Mouse (Mus musculus) spleen, adult 18-20 months (tissue): ENCODE measurements around the gene Zfp626.
"Not testable (repeated sequence)": the region's sequence is repeated elsewhere in the genome, so short reads cannot be mapped to it uniquely, and the experiment has no call there.

ENCODE experiments used
- DNase-seq, 2 experiments: peaks; one replicate each; pipeline ENCODE4 v3.0.0; 2022; ENCODE audit warnings: mixed read lengths in 2 of 2

Zfp626 gene

DNA sequence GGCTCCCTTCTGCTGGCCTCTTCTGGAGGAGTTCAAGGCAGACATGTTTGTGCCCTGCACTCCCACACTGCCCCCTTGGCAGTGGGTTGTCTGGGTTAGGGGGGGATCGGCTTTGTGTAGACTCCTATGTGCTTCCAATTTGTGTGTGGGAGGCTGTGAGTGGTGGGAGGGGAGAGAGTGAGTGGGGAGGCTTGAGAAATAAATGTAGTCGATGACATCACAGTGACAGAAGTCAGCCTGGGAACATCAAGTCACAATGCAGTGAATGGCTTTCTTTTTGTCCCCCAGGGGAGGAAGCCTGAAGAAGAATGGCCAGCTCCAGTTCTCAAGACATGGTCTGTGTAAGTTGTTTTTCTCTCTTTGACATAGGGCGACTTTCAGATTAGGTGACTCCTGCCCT is at the start of gene Zfp626:
Gene Zfp626 (plus strand): TSS at position 301 of the 400 bp plus-strand sequence.
- not testable (repeated sequence) for DNase-seq

DNA sequence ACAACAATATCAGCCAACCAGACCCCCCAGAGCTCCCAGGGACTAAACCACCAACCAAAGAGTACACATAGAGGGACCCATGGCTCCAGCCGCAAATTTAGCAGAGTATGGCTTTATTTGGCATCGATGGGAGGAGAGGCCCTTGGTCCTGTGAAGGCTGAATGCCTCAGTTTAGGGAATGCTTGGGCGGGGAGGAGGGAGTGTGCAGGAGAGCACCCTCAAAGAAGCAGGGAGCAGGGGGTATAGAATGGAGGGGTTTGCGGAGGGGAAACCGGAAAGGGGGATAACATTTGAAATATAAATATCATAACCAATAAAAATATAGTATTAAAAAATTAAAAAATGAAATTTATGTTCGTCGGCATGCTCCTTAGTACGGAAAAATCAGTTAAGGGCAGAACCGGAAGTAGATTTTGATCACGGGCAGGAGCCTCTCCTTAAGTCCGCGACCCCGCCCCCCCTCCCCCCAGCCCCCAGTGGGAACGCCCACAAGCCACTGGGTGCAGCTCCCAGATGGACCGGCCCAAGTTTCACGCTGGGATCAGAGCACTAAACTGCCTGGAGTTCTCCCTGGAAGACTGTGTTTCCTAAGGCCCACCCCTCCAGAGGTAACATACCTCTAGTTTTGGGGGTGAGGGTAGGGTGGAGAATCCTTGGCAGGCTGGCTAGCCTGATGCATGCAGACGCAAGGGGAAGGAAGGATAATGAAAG is 41.7 kb upstream of the Zfp626 start:
- no peak for DNase-seq

DNA sequence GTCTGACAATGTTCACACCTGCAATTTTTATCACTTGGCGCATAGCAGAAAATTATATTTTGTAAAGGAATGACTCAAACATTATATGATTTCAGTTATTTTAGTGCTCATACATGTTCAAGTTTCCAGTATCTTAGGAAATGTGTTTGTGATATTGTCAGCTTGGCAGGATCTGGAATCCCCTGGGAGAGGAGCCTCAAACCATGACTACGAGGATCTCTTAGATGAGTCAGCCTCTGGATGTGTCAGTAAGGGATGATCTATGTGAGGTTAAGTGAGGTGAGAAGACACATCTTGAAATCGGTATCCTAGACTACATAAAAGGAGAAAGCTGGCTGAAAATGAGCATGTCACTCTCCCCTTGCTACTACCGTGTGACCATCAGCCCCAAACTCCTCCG is 17.7 kb upstream of the Zfp626 start:
- no peak for DNase-seq

DNA sequence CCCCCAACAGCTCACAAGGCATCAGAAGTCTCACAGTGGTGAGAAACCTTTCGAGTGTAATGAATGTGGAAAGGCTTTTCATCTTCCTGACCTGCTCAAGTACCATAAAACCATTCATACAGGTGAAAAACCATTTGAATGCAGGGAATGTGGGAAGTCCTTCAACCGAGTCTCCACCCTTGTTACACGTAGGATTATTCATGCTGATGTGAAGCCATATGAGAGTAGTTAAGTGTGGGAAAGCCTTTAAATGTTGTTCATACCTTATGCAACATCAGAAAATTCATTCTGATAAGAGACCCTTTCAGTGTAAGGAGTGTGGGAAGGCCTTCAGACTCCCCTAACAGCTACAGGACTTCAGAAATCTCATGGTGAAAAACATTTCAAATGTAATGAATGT is 13.1 kb upstream of the Zfp626 start:
- not testable (repeated sequence) for DNase-seq

DNA sequence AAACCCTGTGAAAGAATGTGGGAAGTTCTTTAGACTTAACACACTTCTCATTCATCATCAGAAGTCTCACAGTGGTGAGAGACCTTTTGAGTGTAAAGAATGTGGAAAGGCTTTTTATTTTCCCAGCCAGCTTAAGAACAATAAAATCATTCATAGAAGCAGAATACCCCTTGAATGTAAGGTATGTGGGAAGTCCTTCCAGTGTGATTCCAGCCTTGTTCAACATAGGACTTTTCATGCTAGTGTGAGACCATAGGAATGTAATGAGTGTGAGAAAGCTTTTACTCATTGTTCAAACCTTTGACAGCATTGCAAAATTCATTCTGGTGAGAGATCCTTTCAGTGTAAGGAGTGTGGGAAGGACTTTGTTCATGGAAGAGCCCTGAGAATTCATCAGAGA is 12.4 kb upstream of the Zfp626 start:
- DNase-seq: no peak

DNA sequence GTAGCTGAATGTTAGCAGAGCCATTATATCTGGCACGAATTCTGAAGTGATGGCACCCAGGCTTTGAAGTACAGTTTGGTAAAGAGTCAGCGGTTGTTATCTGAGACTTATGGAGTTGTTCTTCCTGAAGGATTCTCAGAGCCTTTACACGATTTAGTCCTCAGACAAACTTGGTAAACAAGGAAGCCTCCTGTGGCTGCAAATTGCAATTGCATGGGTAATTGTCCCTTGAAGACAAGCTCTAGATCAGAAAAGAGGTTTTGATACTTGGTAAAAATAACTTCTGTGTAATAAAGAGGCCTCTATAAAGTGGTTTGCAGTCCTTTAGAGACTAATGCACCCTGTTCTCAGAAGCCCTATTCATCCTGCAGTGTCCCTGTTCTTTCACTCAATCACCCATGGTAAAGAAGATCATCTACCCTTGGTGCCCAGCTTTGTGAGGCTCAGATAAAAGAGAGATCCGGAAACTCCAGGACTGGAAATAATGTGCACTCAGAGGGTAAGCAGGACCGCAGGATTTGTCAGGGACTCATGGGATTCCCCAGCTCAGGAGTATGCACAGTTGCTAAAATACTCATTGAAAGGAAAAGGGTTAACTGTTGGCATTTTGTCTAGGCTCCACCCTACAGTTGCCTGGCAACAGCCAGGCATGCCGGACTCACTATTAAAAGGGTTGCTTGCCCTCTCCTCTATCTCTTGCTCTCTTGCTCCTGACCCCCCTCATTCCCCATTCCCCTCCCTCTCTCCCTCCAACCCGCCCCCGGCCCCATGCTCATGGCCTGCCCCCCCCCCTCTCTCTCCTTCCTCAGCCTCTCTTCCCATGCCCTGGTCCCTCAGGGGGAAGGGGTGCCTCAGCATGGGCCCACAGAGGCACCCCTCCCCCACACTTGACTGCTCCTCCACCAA is 8.8 kb upstream of the Zfp626 start:
- no peak for DNase-seq

DNA sequence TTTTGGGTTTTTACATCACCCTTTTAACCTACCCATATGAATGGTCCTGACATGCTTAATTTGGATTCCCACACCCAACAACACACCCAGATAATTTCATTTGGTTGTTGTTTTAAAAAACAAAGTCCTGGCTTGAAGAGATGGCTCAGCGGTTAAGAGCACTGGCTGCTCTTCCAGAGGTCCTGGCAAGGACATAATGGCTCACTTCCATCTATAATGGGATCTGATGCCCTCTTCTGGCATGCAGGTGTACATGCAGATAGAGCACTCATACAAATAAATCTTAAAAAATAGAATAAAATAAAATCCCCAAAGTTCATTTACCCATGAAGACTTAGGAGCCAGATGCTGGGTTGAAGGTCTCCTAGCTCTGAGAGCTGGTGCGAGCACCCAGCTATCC is 5.9 kb upstream of the Zfp626 start:
- no peak for DNase-seq

DNA sequence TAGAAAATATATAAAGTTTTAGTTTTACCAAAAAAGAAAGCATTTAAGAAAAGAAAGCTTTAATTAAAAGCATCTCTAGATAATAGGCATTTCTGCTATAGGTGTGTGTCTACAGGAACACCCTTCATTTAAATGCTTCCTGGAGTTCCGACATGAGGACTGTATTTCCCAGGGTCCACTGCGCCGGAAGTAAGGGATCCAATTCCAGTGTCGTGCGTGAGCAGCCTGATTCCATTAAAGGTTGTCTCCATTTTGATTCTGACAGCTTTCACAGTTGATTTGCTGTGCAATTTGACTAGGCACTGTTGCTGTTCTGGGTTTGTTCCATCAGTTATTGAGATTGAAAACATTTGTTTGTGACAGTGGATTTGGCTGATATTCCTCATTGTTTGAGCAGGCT is 4.0 kb upstream of the Zfp626 start:
- no peak for DNase-seq

DNA sequence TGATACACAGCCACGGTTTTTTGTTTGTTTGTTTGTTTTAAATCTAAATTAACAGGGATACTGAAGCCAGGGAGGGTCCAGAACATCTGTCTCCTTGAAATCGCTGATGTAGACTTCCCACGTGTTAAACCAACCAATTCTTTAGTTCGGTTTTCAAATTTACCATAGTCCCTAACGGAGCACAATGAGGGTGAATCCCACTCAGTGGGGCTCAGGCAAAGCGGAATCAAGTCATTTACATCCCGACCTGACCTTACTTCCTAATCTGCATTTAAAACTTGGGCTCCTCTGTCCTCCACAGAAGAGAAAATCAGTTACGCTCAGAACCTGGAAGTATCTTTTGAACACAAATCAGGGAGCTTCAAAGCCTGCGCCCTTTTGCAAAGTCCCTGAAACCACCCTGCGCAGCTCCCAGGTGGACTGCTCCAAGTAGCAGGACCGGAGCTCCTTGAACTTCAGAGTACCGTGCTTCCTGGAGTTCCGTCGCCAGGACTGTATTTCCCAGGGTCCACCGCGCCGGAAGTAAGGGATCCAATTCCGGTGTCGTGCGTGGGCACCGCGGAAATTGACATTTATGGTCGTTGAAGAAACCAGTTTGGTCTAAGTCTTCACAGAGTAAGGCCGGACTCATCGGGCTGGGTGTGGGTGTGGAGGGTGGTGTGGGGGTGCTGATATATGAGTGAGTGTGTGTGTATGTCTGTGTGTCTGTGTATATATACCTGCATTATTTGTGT is 2.5 kb upstream of the Zfp626 start:
- DNase-seq: peak; percentile 62 to 75

DNA sequence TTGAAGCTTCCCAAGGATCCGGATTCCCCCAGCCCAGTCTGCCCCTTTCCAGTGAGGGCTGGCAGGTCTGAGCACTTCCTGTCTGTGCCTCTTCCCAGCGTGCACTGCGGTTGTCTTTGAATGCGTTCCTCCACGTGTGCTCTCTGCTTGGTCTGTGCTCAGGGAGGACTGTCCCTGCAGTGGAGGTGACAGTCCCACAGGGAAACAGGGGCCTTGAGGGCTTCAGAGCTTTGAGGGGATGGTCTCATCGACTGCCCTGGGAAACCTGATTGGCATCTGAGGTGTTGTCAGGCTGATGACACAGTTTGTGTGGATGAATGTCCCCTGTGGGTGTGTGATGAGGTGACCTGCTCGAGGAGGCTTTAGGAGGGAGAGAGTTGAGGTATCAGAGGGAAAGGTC is 309 bp downstream of the Zfp626 start:
- not testable (repeated sequence) for DNase-seq

DNA sequence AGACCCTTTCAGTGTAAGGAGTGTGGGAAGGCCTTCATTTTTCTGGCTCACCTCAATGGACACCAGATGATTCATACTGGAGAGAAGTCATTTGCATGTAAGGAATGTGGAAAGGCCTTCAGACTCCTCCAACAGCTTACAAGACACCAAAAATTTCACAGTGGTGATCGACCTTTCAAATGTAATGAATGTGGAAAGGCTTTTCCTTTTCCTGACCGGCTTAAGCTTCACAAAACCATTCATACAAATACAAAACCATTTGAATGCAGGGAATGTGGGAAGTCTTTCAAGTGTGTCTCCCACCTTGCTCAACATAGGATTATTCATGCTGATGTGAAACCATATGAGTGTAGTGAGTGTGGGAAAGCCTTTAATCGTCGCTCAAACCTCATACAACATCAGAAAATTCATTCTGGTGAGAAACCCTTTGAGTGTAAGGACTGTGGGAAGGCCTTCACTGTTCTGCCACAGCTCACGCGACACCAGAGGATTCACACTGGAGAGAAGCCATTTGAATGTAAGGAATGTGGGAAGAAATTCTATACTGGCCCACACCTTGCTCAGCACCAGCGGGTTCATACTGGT is 11.6 kb downstream of the Zfp626 start:
- DNase-seq: no peak

DNA sequence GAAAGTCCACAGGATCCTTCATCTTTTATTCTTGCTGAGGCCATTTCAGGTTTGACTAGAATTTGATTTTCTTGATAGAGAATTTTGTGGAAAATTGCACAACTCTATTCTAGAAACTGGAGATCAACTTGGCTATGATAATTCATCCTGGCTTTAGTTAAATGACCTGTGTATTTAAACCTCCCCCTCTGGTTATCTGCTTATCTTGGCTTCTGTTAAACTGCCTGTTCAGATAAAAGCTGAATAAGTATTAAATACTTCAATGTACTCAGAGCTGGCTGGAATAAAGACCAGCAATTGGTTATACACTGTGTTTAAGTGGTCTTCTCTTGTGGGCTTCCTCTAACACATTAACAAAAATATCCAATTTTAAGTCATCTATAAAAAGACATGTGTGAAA is 15.6 kb downstream of the Zfp626 start:
- DNase-seq: no peak

DNA sequence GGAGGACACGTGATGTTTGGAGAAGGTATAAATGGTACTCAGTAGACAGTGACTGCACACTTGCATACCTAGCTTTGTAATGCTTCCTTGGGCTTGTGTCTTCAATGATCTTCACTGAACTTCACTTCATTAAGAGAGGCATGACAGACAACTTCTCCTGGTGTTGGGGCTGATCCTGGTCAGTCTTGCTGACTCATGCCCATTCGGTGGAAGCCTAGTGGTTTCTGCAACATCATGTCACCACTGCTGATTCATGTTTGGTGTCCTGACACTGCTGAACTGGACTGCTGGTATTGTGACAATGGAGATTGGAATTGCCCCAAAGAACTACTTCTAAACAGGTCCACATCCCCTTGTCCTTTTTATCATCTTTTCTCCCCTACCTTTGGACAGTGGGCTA is 27.1 kb downstream of the Zfp626 start:
- DNase-seq: no peak

DNA sequence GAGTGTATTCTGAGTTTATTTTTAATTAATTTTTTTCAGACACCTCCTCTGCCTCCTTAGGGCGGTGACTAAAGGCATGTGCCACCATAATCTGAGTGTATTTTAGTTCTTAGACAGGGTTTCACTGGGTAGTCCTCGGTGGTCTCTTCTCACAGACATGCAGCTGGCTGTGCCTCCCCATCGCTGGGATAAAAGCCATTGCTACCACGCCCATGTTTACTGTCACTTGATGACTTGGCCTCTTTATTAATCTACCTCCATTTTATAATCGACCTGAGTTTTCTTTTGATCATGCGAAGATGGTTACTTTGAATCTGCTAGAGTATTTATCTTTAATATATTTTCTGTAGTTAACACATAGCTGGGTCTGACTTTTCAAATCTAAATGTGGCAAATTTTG is 30.9 kb downstream of the Zfp626 start:
- DNase-seq: no peak

DNA sequence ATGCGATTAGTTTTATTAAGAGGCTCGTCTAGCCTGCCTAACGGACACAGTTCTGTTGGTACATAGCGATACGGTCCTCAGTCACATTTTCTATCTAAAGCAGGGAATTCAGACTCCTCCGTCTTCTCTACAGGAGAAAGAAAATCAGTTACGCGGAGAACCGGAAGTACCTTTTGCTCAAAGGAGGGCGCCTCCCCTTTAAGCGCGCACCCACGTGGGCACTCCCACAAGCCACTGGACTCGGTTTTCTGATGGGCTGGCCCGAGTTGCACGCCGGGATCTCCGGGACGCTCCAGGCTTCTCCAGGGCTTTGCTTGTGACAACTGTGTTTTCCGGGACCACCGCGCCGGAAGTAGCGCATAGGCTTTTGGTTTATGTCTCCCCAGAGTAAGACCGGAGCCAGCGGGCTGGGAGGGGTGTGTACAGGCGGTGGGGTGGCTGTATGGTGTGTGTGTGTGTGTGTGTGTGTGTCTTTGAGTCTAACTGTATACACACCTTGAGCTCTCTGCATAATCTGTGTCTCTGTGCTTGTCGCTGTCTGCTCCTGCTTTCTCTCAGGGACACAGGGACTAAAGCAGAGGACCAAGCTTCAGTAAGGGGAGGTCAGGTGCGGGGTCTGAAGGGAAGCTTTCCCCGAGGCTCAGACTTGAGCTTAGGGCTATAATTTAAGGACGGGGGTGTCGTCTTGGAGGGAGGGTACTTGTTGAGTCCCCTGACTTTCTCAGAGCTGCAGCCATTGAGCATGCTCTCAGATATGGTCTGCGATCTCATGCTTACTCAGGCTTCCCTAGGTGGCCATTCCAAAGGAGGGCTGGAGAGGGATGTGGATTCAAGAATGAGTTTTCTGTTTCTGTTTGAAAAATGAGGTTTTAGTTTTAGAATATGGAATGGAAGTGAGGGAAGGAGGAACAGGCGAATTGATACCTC is 31.6 kb downstream of the Zfp626 start, which contains the start of gene Zfp59:
Gene Zfp59 (plus strand): TSS at position 285 of the 927 bp plus-strand sequence.
- DNase-seq: peak; percentile 70 to 74

DNA sequence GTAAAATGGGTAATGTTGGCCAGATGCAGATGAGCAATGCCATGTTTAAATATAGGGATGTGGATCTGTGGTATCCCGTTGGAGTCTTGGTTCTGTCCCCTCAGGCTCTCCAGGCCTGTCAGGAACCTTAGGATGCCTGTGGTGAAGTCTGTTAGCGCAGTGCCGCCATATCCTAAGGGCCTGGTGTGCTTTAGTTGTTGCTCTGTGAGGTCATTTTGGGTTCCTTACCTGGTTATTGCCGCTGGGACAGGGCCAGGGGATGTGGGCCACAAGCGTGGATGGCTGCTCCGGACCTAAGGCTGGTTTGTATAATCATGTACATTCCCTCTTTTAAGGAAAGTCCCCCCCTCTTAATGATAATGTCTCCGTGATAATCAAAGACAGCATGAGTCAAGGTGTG is 32.6 kb downstream of the Zfp626 start:
- DNase-seq: no peak

DNA sequence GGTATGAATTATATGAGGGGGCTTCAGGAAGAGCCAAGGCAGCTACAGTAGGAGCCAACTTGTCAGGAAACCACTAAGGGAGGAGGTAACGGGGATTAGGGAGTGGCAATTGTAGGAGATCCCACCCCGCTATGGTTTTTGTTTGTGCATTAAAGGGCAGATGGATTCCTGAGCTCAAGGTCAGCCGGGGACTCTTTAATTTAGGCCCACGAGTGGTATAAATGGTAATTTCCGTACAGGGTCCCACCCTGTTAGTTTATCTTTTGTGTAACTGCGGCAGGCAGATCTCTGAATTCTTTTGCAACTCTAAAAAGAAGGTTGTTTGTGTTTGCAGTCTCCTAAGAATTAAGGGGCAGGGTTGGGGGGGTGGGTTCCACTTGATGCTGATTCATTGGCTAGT is 33.1 kb downstream of the Zfp626 start:
- DNase-seq: no peak

DNA sequence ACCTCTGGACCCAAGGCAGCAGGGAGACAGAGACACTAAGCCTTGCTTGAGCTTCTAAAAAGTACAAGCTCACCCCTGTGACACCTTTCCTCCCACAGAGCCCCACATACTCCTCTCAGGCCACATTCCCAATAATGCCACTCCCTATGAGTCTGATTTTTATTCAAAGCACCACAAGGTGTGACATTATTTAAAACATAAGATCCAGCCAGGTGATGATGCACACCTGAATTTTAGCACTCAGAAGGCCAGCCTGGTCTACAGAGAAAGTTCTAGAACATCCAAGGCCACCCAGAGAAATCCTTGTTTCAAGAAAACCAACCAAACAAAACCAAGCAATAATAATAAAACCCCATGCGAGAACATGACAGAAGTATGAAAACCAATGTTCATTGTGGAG is 50.2 kb downstream of the Zfp626 start, which contains the start of gene Zfp607a:
Gene Zfp607a (plus strand): TSS at position 301 of the 400 bp plus-strand sequence.
- no peak for DNase-seq

DNA sequence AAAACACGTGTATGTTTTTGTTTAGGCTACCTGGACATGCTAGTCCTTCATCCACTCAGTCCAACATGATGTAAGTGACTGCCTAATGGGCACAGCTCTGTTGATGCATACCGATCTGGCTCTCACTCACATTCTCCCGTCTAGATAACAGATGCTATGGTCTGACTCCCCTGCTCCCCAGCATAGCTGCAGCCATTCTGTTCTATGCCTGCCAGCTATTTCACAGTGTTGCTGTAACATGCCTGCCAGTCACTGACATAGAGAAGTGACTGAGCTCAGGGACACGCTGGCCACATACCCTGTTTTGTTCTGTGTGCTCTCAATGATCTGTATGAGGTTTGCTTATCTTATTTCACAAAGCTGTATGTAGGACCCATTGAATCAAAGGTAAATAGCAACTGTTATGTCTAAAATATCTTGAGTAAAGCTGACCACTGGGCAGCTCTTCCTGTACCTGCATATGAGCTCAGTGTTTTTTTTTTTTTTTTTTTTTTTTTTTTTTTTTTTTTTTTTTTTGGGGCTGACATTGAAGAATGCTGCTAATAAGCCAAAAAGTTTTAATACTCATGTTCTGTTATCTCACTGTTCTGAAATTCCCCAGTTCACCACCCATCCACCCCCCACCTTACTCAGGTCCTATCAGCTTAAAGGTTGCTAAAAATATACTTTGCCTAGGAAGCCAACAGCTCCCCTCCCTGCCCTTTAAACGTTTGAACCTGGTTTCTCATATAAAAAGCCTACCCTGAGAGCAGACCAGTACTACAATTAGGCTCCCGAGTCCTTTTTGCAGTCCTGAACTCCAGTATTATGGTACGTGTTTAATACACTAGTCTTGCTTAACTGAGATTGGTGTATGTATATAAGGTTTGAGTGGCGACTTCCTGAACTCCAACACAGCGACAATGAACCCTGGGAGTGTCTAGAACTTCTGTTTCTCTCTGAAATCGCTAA is 52.6 kb downstream of the Zfp626 start:
- peak in 1 of 2 experiments; percentile 10 for DNase-seq
